ENCODE assay signal across 8 mouse cellular contexts in genomic region chr3:122246406-122246805, GRCm38 (mm10). TPM values are rescaled to one million over a fixed set of nuclear protein-coding genes. Genes with fewer than 3 reads are reported as not detected.
DNase-seq lines count a peak whose midpoint lies in the region; ATAC-seq and TF ChIP-seq lines count a peak whose summit lies in the region.

No protein-coding gene starts in this region.

- ATAC-seq in liver, embryonic 11.5 days (replicated peaks; ENCODE audit: low FRiP score), result no peak
- no peak for ATAC-seq in frontal cortex, adult (ENCODE audit: low TSS enrichment)

- no peak for TF ChIP-seq POLR2A in thymus, adult 2 months (IDR thresholded peaks at IDR 0.05; ENCODE audit: control insufficient read depth, extremely low read depth, insufficient read depth, low read length, poor library complexity)

- no peak overlapping the region for H3K27ac ChIP-seq in thymus, adult 2 months (ENCODE audit: control insufficient read depth, insufficient read depth, low read length)
- peak overlapping the region; percentile 99 for H3K27ac ChIP-seq in liver, embryonic 11.5 days (ENCODE audit: low read depth, low read length)

- H3K4me1 ChIP-seq in thymus, adult 2 months (replicated peaks; ENCODE audit: control insufficient read depth, insufficient read depth, low read length), result peaks cover 7% of the 10 kb centered on the region; the same call in 1 of the 2 replicates
- peaks cover 22% of the 10 kb centered on the region for H3K4me1 ChIP-seq in liver, embryonic 11.5 days (replicated peaks; ENCODE audit: control insufficient read depth, insufficient read depth, low read length)

- peak overlapping the region; percentile 65 for H3K4me2 ChIP-seq in liver, embryonic 11.5 days

- no peaks in the 10 kb centered on the region for H3K27me3 ChIP-seq in thymus, adult 2 months (ENCODE audit: control insufficient read depth, insufficient read depth, low read length)
- H3K27me3 ChIP-seq in liver, embryonic 11.5 days (replicated peaks; ENCODE audit: control insufficient read depth, insufficient read depth, low read length), result no peaks in the 10 kb centered on the region

- DNase-seq in embryo, embryonic 10 days (ENCODE audit: low spot score), result peak; percentile 28
- DNase-seq in embryo, embryonic 11 days, result no peak
- DNase-seq in thymus, adult 2 months, result no peak
- no peak for DNase-seq in thymus, postnatal 0 days (ENCODE audit: low spot score)
- DNase-seq in liver, embryonic 11.5 days (ENCODE audit: low spot score), result no peak
- DNase-seq in testis, postnatal 10 days (ENCODE audit: low spot score), result peak; percentile 40
- DNase-seq in gastrocnemius, postnatal 36 days, result no peak

- 55% methylated on average over 6 of the region's 6 CpGs for WGBS in thymus, adult 2 months
- WGBS in liver, embryonic 11.5 days, result 24% methylated on average over 6 of the region's 6 CpGs

- peak overlapping the region; percentile 99 for H3K9ac ChIP-seq in liver, embryonic 11.5 days (ENCODE audit: low read depth, low read length)

- H3K9me3 ChIP-seq in liver, embryonic 11.5 days (ENCODE audit: control insufficient read depth, low read length), result no peaks in the 10 kb centered on the region

- H3K36me3 ChIP-seq in thymus, adult 2 months (ENCODE audit: control insufficient read depth, insufficient read depth, low read length), result no peaks in the 10 kb centered on the region
- H3K36me3 ChIP-seq in liver, embryonic 11.5 days (ENCODE audit: control insufficient read depth, insufficient read depth, low read length), result no peaks in the 10 kb centered on the region

- H3K4me3 ChIP-seq in thymus, adult 2 months (ENCODE audit: control insufficient read depth, insufficient read depth, low read length), result peak overlapping the region; percentile 74
- H3K4me3 ChIP-seq in liver, embryonic 11.5 days (ENCODE audit: low read depth, low read length), result peak overlapping the region; percentile 99

- no peak for TF ChIP-seq CTCF in thymus, adult 2 months (IDR thresholded peaks at IDR 0.05; ENCODE audit: borderline replicate concordance, control insufficient read depth, extremely low read depth, insufficient read depth, low read length, poor library complexity)

- intact Hi-C loops in gastrocnemius, postnatal 36 days (cut with DNase I), result no loop called here

RNA-seq across cellular contexts. Expression of gene Gclm, which starts 1.0 kb away (rescaled TPM):
- 32.5 and 53.3 TPM in 2 replicates for polyA plus RNA-seq in thymus, adult 2 months (2012; rRNA removed)
- polyA plus RNA-seq in thymus, postnatal 0 days (2015; fragmentation: Nextera tagmentation; extraction: Ambion mirVana), result 53.6 and 63.7 TPM in 2 replicates
- polyA plus RNA-seq in liver, embryonic 11.5 days (2014; fragmentation: Nextera tagmentation; extraction: Ambion mirVana), result 367 and 406 TPM in 2 replicates
- total RNA-seq in gastrocnemius, postnatal 36 days (2021), result 10 to 100 TPM; 32.2 to 47.4 TPM

RNA-seq across cellular contexts. Expression of gene Dnttip2, which starts 27.8 kb away (rescaled TPM):
- polyA plus RNA-seq in thymus, adult 2 months (2012; rRNA removed), result 11.1 and 11.6 TPM in 2 replicates
- 68.5 and 71.5 TPM in 2 replicates for polyA plus RNA-seq in thymus, postnatal 0 days (2015; fragmentation: Nextera tagmentation; extraction: Ambion mirVana)
- 93.7 and 102 TPM in 2 replicates for polyA plus RNA-seq in liver, embryonic 11.5 days (2014; fragmentation: Nextera tagmentation; extraction: Ambion mirVana)
- total RNA-seq in gastrocnemius, postnatal 36 days (2021), result 10 to 100 TPM; 18.9 to 27.1 TPM

RNA-seq across cellular contexts. Expression of gene Bcar3, which starts 47.5 kb away (rescaled TPM):
- polyA plus RNA-seq in thymus, adult 2 months (2012; rRNA removed), result 8.2 and 9.9 TPM in 2 replicates
- polyA plus RNA-seq in thymus, postnatal 0 days (2015; fragmentation: Nextera tagmentation; extraction: Ambion mirVana), result 4.5 and 5.3 TPM in 2 replicates
- polyA plus RNA-seq in liver, embryonic 11.5 days (2014; fragmentation: Nextera tagmentation; extraction: Ambion mirVana), result 10.1 and 12.2 TPM in 2 replicates
- 1 to 10 TPM; 3.6 to 4.4 TPM for total RNA-seq in gastrocnemius, postnatal 36 days (2021)

Comparison
In these comparisons a context has a peak if more than half of its experiments do, and no peak if none do; other contexts are left out.
1. DNase-seq: peak in embryo, embryonic 10 days (single experiment) and testis, postnatal 10 days (single experiment); none in embryo, embryonic 11 days (single experiment), thymus, adult 2 months (single experiment), thymus, postnatal 0 days (single experiment), liver, embryonic 11.5 days (single experiment) and gastrocnemius, postnatal 36 days (0 of 2).